Mouse (Mus musculus): Measurements from ENCODE around the gene Slc44a4.
"Not testable (repeated sequence)": the region's sequence is repeated elsewhere in the genome, so short reads cannot be mapped to it uniquely, and the experiment has no call there.

Gene Slc44a4

GRCm38 (mm10) chr17:34960702-34961493 is 46.6 kb downstream of the Slc44a4 start:
- DNase-seq (ENCODE audit: low spot score in 2 of 2) = no peak

GRCm38 (mm10) chr17:34962125-34962524 is 47.9 kb downstream of the Slc44a4 start:
- no peak for DNase-seq (ENCODE audit: low spot score in 2 of 2)

- no peak for DNase-seq (ENCODE audit: low spot score in 2 of 2)
Measured at GRCm38 (mm10) chr17:34962841-34963240, 48.6 kb downstream of the Slc44a4 start.

- no peak for DNase-seq (ENCODE audit: low spot score in 2 of 2)
Measured at GRCm38 (mm10) chr17:34964640-34965049, 50.4 kb downstream of the Slc44a4 start.

- DNase-seq (ENCODE audit: low spot score in 2 of 2) = no peak
Measured at GRCm38 (mm10) chr17:34965627-34966026, 51.4 kb downstream of the Slc44a4 start.

- DNase-seq (ENCODE audit: low spot score in 2 of 2) = not testable (repeated sequence)
Measured at GRCm38 (mm10) chr17:34969822-34970221, 55.6 kb downstream of the Slc44a4 start, which contains the start of gene Gm20481. Gene Gm20481, plus strand, starts transcription at chr17:34969912.

GRCm38 (mm10) chr17:34970850-34971249 is 56.6 kb downstream of the Slc44a4 start:
- not testable (repeated sequence) for DNase-seq (ENCODE audit: low spot score in 2 of 2)

- not testable (repeated sequence) for DNase-seq (ENCODE audit: low spot score in 2 of 2)
Measured at GRCm38 (mm10) chr17:34971694-34972068, 57.4 kb downstream of the Slc44a4 start.

- peak; percentile 80 to 83 for DNase-seq (ENCODE audit: low spot score in 2 of 2)
Measured at GRCm38 (mm10) chr17:34972069-34972749, 57.9 kb downstream of the Slc44a4 start, which contains the start of the genes Hspa1a and Hspa1l. Gene Hspa1a, minus strand, starts transcription at chr17:34972156. Gene Hspa1l, plus strand, starts transcription at chr17:34972703.

GRCm38 (mm10) chr17:34975581-34976492 is 61.6 kb downstream of the Slc44a4 start:
- no peak for DNase-seq (ENCODE audit: low spot score in 2 of 2)

GRCm38 (mm10) chr17:34977000-34977399 is 62.7 kb downstream of the Slc44a4 start:
- no peak for DNase-seq (ENCODE audit: low spot score in 2 of 2)

GRCm38 (mm10) chr17:34978239-34978638 is 64.0 kb downstream of the Slc44a4 start:
- DNase-seq (ENCODE audit: low spot score in 2 of 2) = no peak

- DNase-seq (ENCODE audit: low spot score in 2 of 2) = no peak
Measured at GRCm38 (mm10) chr17:34979631-34980030, 65.4 kb downstream of the Slc44a4 start.

All from natural killer cell, adult 2 months (primary cell).